Mouse (Mus musculus) heart, postnatal 0 days (tissue): ENCODE data around the gene Gm20708. TPM values are rescaled to one million over a fixed set of nuclear protein-coding genes. Genes with fewer than 3 reads are reported as not detected.
"Not testable (repeated sequence)": the region's sequence is repeated elsewhere in the genome, so short reads cannot be mapped to it uniquely, and the experiment has no call there.

ENCODE experiments used
- ATAC-seq: fragments of 200-750 bp; cut with Nextera tagmentation; 2 replicates; pipeline ENCODE4 v1.8.0; 2017; ENCODE audit warnings: low read depth, moderate number of reproducible peaks, moderate library complexity; ENCODE audit not compliant: insufficient read depth
- DNase-seq: peaks from one replicate; pipeline ENCODE4 v3.0.0-alpha.2; 2016; ENCODE audit warnings: low spot score
- H3K27ac ChIP-seq: fragments of 300-500 bp; sonication (generic); 2 replicates; pipeline ENCODE4 v1.5.1; 2014; ENCODE audit warnings: low read depth, mild to moderate bottlenecking
- H3K27me3 ChIP-seq: fragments of 300-500 bp; sonication (generic); 2 replicates; pipeline ENCODE4 v1.6.1; 2014; ENCODE audit warnings: low read length, mixed read lengths; ENCODE audit not compliant: control insufficient read depth, insufficient read depth
- H3K36me3 ChIP-seq: fragments of 300-500 bp; sonication (generic); replicated peaks from 2 replicates; pipeline ENCODE4 v1.6.1; 2014; ENCODE audit warnings: low read length, mixed read lengths; ENCODE audit not compliant: control insufficient read depth, insufficient read depth
- H3K4me1 ChIP-seq: fragments of 300-500 bp; sonication (generic); 2 replicates; pipeline ENCODE4 v1.6.1; 2014; ENCODE audit warnings: antibody characterized with exemption; ENCODE audit not compliant: control insufficient read depth, insufficient read depth
- H3K4me2 ChIP-seq: fragments of 300-500 bp; sonication (generic); 2 replicates; pipeline ENCODE4 v1.6.1; 2014; ENCODE audit warnings: low read depth, mild to moderate bottlenecking, low read length, moderate library complexity
- H3K4me3 ChIP-seq: fragments of 300-500 bp; sonication (generic); 2 replicates; pipeline ENCODE4 v1.5.1; 2014; ENCODE audit warnings: low read depth, low read length
- H3K9ac ChIP-seq: fragments of 300-500 bp; sonication (generic); replicated peaks from 2 replicates; pipeline ENCODE4 v1.6.1; 2014; ENCODE audit warnings: low read depth, low read length, mixed read lengths
- H3K9me3 ChIP-seq: fragments of 300-500 bp; sonication (generic); replicated peaks from 2 replicates; pipeline ENCODE4 v1.6.1; 2016; ENCODE audit warnings: low read length; ENCODE audit not compliant: control insufficient read depth
- CTCF ChIP-seq: IDR thresholded peaks from 2 replicates; pipeline ENCODE4 v1.5.1; 2016; ENCODE audit warnings: antibody characterized with exemption, control low read depth, low read depth
- EP300 ChIP-seq: IDR thresholded peaks from 2 replicates; pipeline ENCODE4 v1.6.1; 2016; ENCODE audit warnings: antibody characterized with exemption, low read depth
- WGBS: fragments of 180-500 bp; shearing (Covaris S2); extraction: QIAGEN DNeasy Blood & Tissue Kit; methylation state at CpG from one replicate; pipeline ENCODE4 v1.1.7; 2014; 5-methylcytosine and 5-hydroxymethylcytosine counted together
- polyA plus RNA-seq: library from polyadenylated mRNA; unstranded; fragments of >200 nt; fragmentation: Nextera tagmentation; extraction: Ambion mirVana; gene quantifications from 2 replicates; pipeline ENCODE4 v1.2.1, GENCODE M21; 2015
- total RNA-seq: library from RNA; depleted of rRNA; stranded (reverse); fragments of >200 nt; gene quantifications from 2 replicates; pipeline ENCODE4 v1.2.3, GENCODE M21; 2014; ENCODE audit warnings: low replicate concordance

Gene Gm20708
- total and polyA plus RNA-seq, 2 experiments from 2014 or later, result 0.68 to 2.6 TPM

- H3K4me1 ChIP-seq, result no peaks in the 10 kb centered on the region
- H3K9me3 ChIP-seq, result no peaks in the 10 kb centered on the region
- no peak for DNase-seq
- no peak overlapping the region for H3K4me2 ChIP-seq
- no peaks in the 10 kb centered on the region for H3K36me3 ChIP-seq
- ATAC-seq, result no peak
- no peak overlapping the region for H3K9ac ChIP-seq
- H3K27ac ChIP-seq, result no peak overlapping the region
- H3K4me3 ChIP-seq, result no peak overlapping the region
- 87% methylated on average over 3 of the region's 3 CpGs for WGBS
- no peak for TF ChIP-seq EP300
- no peak for TF ChIP-seq CTCF
- no peaks in the 10 kb centered on the region for H3K27me3 ChIP-seq
Observed at GRCm38 (mm10) chr11:117803166-117803688, 6.2 kb upstream of the Gm20708 start.

GRCm38 (mm10) chr11:117806781-117807180 lies 2.7 kb upstream of the Gm20708 start:
- WGBS, result 91% methylated on average over 6 of the region's 6 CpGs
- no peak for ATAC-seq
- no peaks in the 10 kb centered on the region for H3K9me3 ChIP-seq
- no peak for DNase-seq
- peaks cover 11% of the 10 kb centered on the region; the same call in 1 of the 2 replicates for H3K4me1 ChIP-seq
- no peak for TF ChIP-seq CTCF
- no peak for TF ChIP-seq EP300
- H3K27me3 ChIP-seq, result no peaks in the 10 kb centered on the region
- no peak overlapping the region for H3K9ac ChIP-seq
- no peak overlapping the region for H3K27ac ChIP-seq
- no peak overlapping the region for H3K4me2 ChIP-seq
- H3K36me3 ChIP-seq, result no peaks in the 10 kb centered on the region
- no peak overlapping the region for H3K4me3 ChIP-seq

- ATAC-seq (peak; percentile 89), DNase-seq (peak; percentile 89)
- WGBS, result under 1% methylated on average over 21 of the region's 21 CpGs
- Histone ChIP-seq H3K9me3 (no peaks in the 10 kb centered on the region), H3K36me3 (peaks cover 31% of the 10 kb centered on the region), H3K9ac (peak overlapping the region; percentile 83), H3K27ac (peak overlapping the region; percentile 83), H3K4me2 (peak overlapping the region; percentile 100), H3K4me1 (peaks cover 24% of the 10 kb centered on the region), H3K27me3 (no peaks in the 10 kb centered on the region), H3K4me3 (peak overlapping the region; percentile 97)
- TF ChIP-seq EP300 (no peak), CTCF (peak; percentile 53)
Observed at GRCm38 (mm10) chr11:117810401-117811046, 1.1 kb downstream of the Gm20708 start.

- no peaks in the 10 kb centered on the region for H3K9me3 ChIP-seq
- H3K9ac ChIP-seq, result no peak overlapping the region
- ATAC-seq (no peak), DNase-seq (no peak)
- H3K4me2 ChIP-seq, result no peak overlapping the region
- H3K4me1 ChIP-seq, result peaks cover 31% of the 10 kb centered on the region
- H3K27me3 ChIP-seq, result no peaks in the 10 kb centered on the region
- WGBS, result 31% methylated on average over 5 of the region's 5 CpGs
- no peak overlapping the region for H3K4me3 ChIP-seq
- H3K36me3 ChIP-seq, result peaks cover 47% of the 10 kb centered on the region
- no peak for TF ChIP-seq CTCF
- TF ChIP-seq EP300, result no peak
- peak overlapping the region; percentile 64 for H3K27ac ChIP-seq
Observed at GRCm38 (mm10) chr11:117813867-117814266, 4.4 kb downstream of the Gm20708 start.

GRCm38 (mm10) chr11:117814704-117815366 lies 5.4 kb downstream of the Gm20708 start:
- WGBS, result 65% methylated on average over 6 of the region's 6 CpGs
- ATAC-seq, result no peak
- H3K9me3 ChIP-seq, result no peaks in the 10 kb centered on the region
- H3K27ac ChIP-seq, result peak overlapping the region; percentile 64
- no peak overlapping the region for H3K4me3 ChIP-seq
- H3K36me3 ChIP-seq, result peaks cover 53% of the 10 kb centered on the region
- no peak for TF ChIP-seq EP300
- TF ChIP-seq CTCF, result no peak
- H3K27me3 ChIP-seq, result no peaks in the 10 kb centered on the region
- no peak overlapping the region for H3K9ac ChIP-seq
- no peak for DNase-seq
- H3K4me1 ChIP-seq, result peaks cover 36% of the 10 kb centered on the region
- H3K4me2 ChIP-seq, result no peak overlapping the region

- Histone ChIP-seq H3K36me3 (peaks cover 57% of the 10 kb centered on the region), H3K4me1 (peaks cover 39% of the 10 kb centered on the region)
- WGBS, result 69% methylated on average over 9 of the region's 9 CpGs
Observed at GRCm38 (mm10) chr11:117815850-117816249, 6.4 kb downstream of the Gm20708 start.

More at GRCm38 (mm10) chr11:117815850-117816249, 6.4 kb downstream of the Gm20708 start:
- not testable (repeated sequence) for ATAC-seq, H3K4me3 ChIP-seq, H3K4me2 ChIP-seq, H3K9ac ChIP-seq, H3K27me3 ChIP-seq, DNase-seq, H3K9me3 ChIP-seq
- peak overlapping the region; percentile 64 for H3K27ac ChIP-seq
